Mouse (Mus musculus): Measurements from ENCODE around the gene Atp1b1.

Gene Atp1b1

GRCm38 (mm10) chr1:164440708-164441407 is 17.3 kb downstream of the Atp1b1 start:
- no peak for DNase-seq (ENCODE audit: extremely low spot score, low spot score)

DNA sequence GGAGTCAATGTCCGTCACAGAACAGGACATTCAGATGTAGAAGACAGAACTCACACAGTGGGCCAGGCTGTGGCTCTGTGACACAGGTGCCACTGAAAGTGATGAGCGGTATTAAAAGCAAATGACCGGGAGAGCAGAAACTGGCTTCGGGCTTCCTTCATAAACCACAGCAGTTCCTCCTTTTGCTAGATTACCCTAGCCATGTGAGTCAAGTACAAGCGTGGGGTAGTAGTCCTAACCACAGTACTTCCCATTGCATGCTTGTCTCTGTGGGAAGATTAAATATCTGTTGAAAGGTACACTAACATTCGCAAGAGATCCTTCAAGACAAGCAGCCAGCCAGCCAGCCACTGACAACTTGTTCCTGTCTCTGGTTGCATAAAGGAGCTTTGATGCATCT is 17.9 kb downstream of the Atp1b1 start:
- no peak for DNase-seq (ENCODE audit: extremely low spot score, low spot score)

DNA sequence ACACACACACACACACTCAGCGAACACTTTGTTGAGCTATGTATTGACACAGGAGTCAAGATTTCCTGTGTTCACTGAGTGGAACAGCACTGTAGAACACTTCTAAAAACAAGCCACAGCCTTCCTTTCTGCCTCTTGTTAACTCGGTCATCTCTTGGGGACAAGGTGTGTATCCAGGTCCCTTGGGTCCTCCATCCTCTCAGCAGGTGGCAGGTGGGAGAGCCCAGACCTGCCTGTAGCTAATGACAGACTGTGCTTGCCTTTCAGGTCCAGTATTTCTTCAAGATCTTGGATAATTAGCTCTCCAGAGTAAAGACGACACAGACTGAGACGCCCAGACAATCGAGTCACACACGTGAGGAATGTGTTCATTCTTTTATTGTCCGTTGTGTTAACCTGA is 21.4 kb downstream of the Atp1b1 start:
- no peak for DNase-seq (ENCODE audit: extremely low spot score, low spot score)

DNA sequence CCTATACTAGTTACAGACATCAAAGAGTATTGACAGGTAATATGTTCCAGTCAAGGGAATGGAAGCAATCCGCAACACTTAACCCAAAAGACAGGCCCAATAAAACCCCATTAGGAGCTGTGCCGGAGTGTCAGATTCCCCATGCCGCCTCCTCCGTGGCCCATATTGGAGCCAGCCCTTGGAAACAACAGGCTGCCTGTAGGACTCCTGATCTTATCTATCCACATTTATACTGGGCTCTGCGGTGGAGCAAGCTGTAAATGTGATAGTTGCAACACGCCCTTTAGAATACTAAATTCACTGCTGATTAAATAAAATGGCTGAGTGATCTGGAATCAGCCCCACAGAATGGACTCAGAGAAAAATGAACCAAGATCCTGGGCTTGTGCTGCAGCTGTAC is 24.1 kb downstream of the Atp1b1 start:
- no peak for DNase-seq (ENCODE audit: extremely low spot score, low spot score)

DNA sequence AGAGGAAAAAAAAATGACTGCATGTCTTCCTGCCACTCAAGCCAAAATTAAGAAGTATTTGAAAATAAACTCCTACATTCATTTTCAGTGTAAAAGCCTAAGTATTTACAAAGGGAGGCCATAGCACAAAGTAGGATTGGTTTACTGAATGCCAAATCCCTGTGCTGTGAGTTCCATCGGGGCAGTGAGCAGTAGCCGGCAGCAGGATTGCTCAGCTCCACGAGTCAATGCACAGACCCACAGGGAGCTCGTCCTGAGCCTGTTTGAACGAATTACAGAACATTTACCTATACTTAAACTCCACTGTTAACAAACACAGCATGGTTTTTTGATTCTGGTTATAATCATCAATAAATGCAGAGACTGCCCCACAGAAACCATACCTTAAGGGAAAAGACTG is 25.5 kb downstream of the Atp1b1 start:
- DNase-seq (ENCODE audit: extremely low spot score, low spot score): no peak

GRCm38 (mm10) chr1:164428644-164429043 is 29.5 kb downstream of the Atp1b1 start:
- no peak for DNase-seq (ENCODE audit: extremely low spot score, low spot score)

GRCm38 (mm10) chr1:164427777-164428176 is 30.4 kb downstream of the Atp1b1 start:
- no peak for DNase-seq (ENCODE audit: extremely low spot score, low spot score)

DNA sequence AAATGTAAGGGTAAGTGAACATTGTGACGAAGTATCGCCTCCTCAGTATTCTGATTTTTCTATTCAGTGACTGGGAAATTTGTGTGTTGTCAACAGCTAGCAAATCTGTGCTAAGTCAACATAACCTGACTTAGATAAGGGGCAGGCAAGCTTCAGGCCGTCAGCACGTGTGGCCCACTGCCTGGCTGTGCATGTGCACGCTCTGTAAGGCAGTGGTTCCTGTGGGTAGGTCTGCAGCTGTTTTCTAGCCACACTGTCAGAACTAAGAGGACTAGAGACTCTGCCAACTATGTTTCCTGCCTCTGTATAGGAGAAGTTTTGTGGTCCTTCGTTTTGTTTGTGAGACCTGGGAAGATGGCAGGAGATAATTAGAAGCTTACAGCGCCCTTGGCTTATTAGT is 31.9 kb downstream of the Atp1b1 start:
- no peak for DNase-seq (ENCODE audit: extremely low spot score, low spot score)

- no peak for DNase-seq (ENCODE audit: extremely low spot score, low spot score)
Observed at GRCm38 (mm10) chr1:164420623-164421354, 37.4 kb downstream of the Atp1b1 start.

- DNase-seq (ENCODE audit: extremely low spot score, low spot score): no peak
Observed at GRCm38 (mm10) chr1:164419401-164419800, 38.8 kb downstream of the Atp1b1 start.

- DNase-seq (ENCODE audit: extremely low spot score, low spot score): no peak
Observed at GRCm38 (mm10) chr1:164418320-164418719, 39.8 kb downstream of the Atp1b1 start.

DNA sequence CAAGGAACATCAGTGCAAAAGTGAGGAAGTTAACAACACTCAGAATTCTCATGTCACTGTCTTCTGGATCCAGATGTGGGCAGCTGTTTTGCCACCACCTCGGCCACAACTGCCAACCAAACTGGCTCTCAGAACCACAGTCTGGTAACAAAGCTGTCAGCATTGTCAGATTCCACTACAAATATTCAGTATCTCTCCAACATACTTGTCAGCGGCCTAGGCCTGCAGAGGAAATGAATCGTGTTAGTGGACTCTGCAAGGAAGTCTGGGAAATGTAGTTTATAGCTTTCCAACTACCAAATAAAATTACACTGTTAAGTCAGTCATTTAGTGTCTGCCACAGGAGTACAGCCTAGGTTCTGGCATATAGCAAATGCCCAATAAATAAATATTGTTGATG is 40.6 kb downstream of the Atp1b1 start:
- no peak for DNase-seq (ENCODE audit: extremely low spot score, low spot score)

DNA sequence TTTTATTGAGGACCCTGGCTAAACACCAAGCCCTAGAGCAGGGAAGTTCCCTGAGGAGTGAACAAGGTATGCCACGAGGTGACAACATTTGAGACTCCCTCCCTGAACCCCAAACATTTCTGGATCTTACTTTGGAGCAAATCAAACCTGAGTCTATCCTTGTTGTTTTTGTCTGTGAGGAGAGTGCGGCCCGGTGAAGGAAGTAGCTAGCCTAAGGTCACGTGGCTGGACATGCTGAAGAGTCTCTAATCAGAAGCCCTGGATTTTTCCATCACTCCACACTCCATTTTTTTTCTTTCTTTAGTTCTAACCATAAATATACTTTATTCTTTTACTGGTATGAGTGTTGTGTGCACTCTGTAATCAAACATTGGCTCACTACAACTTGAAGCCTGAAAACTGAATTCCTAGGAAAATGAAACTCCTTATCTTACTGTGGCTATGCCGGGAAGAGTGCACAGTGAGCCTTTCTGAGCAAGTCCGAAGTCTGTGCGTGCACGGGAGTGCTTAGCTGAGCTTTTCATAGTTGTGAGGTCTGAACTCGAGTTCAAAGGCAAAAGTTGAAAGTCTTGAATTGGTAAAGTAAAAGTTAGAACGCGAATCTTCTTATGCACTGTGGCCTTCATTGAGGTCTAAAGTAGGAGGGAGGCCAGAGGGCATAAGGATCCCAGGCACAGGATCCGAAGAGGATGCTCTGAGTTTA is 41.3 kb downstream of the Atp1b1 start:
- DNase-seq (ENCODE audit: extremely low spot score, low spot score): no peak

DNA sequence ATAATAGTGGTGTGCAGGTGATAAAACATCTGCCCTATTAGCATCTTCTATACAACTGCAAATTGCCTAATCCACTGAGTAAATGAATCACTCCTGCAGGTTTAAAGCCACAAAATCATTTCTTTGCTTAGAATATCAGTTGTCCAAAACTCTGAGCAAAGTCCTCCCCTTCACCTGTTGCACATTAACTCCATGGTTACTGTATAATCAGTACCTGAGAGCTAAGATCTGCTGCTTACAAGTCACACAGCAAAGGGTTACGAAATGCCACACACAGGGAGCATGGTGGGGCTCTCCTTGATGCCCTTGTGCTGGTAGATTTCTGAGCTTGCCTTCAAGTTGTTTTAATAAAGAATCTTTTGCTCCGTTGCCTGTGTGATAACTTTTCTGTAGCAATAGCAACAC is 42.8 kb downstream of the Atp1b1 start:
- DNase-seq (ENCODE audit: extremely low spot score, low spot score): no peak

- DNase-seq (ENCODE audit: extremely low spot score, low spot score): no peak
Observed at GRCm38 (mm10) chr1:164413608-164414007, 44.5 kb downstream of the Atp1b1 start.

DNA sequence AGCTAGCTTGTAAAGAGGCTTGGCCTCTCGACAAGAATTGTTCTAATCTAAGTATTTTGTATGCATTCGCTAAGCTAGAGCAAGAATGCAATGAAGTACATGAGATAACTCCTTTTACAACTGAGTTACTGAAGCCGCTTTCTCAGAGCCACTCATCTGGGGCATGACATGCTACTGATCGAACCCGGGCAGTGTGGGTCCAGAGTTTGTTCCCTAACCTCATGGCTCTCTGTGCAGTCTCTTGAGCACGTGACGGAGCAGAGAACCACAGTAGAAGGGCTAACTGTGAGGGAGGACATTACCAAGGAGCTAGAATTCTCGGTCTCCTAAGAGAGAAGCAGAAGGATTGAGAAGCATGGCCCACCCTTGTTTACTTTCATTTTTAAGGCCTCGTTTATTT is 45.2 kb downstream of the Atp1b1 start:
- no peak for DNase-seq (ENCODE audit: extremely low spot score, low spot score)

GRCm38 (mm10) chr1:164411306-164411705 is 46.8 kb downstream of the Atp1b1 start:
- DNase-seq (ENCODE audit: extremely low spot score, low spot score): no peak

GRCm38 (mm10) chr1:164408655-164409054 is 49.5 kb downstream of the Atp1b1 start:
- no peak for DNase-seq (ENCODE audit: extremely low spot score, low spot score)

GRCm38 (mm10) chr1:164406506-164406905 is 51.6 kb downstream of the Atp1b1 start:
- DNase-seq (ENCODE audit: extremely low spot score, low spot score): no peak

GRCm38 (mm10) chr1:164405385-164405802 is 52.8 kb downstream of the Atp1b1 start:
- DNase-seq (ENCODE audit: extremely low spot score, low spot score): no peak

DNA sequence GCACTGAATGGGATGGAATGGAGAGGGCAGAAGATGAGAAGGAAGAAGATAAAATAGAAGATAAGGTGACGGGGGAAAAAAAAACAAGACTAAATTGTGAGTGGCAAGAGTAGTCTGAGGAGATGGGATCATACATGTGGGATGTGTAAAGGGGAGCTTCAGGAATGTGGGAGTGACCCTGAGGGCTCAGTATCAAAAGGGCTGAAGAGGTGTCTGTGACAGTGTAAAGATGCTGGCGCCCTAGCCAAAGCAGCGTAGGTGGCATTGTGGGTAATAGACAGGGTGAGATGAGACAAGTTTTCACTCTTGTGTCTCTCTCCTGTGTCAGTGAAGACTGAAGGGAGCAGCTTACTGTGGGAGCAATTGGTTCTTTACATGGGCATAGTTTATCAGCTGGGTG is 58.6 kb downstream of the Atp1b1 start:
- DNase-seq (ENCODE audit: extremely low spot score, low spot score): no peak

DNA sequence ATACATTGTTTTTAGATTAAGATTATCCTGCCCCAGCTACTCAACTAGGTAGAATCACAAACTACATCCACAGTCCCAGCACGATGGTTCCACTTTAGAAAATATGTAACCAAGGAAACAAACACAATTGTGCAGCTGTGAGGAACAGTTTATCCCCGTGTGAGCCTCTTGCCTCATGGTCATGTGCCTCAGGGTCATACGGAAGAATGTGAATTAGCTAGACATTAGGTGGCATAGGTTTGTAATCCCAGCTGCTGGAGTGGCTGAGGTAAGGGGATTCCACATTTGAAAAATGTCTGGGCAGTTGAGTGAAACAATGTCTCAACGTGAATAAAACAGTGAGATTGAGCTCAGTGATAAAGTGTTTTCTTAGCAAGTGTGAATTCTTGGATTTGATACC is 60.5 kb downstream of the Atp1b1 start:
- DNase-seq (ENCODE audit: extremely low spot score, low spot score): no peak
